In genomic region chr16:35251690-35252089, GRCm38 (mm10) we compare ENCODE assay signal across 17 mouse cellular contexts.
"Had no signal": no experiment of that assay in that cellular context is flagged by ENCODE, and none has a peak within 500 bp of the region (broad histone marks: within the 10 kb centered on the region; RNA-seq: fewer than 3 reads in every experiment).

No protein-coding gene starts in this region.

- H3K9me3 ChIP-seq: liver, embryonic 15.5 days; megakaryocyte, embryonic 14.5 days; midbrain, embryonic 12.5 days; neural tube, embryonic 12.5 days; stomach, embryonic 15.5 days had no signal

- H3K27ac ChIP-seq: liver, embryonic 15.5 days; macrophage; midbrain, embryonic 12.5 days; neural tube, embryonic 12.5 days; stomach, embryonic 15.5 days; stomach, postnatal 0 days had no signal

- H3K4me2 ChIP-seq: liver, embryonic 15.5 days; midbrain, embryonic 12.5 days; neural tube, embryonic 12.5 days; stomach, embryonic 15.5 days had no signal

- ATAC-seq: liver, postnatal 0 days; midbrain, embryonic 16.5 days had no signal

- H3K4me3 ChIP-seq: liver, embryonic 15.5 days; megakaryocyte, embryonic 14.5 days; midbrain, embryonic 12.5 days; neural tube, embryonic 12.5 days; stomach, embryonic 15.5 days had no signal

- H3K9ac ChIP-seq: liver, embryonic 15.5 days; liver, postnatal 0 days; midbrain, embryonic 12.5 days; neural tube, embryonic 12.5 days; stomach, embryonic 15.5 days had no signal

- H3K27me3 ChIP-seq: liver, embryonic 15.5 days; midbrain, embryonic 12.5 days; neural tube, embryonic 12.5 days; stomach, embryonic 15.5 days had no signal

- H3K36me3 ChIP-seq: liver, embryonic 15.5 days; midbrain, embryonic 12.5 days; neural tube, embryonic 12.5 days; stomach, embryonic 15.5 days had no signal

- DNase-seq: liver, postnatal 0 days; lung, adult 2 months; lung, postnatal 14 days; lung, postnatal 36 days; midbrain, embryonic 14.5 days; right cerebral cortex, postnatal 14 days; thymus, adult 2 months; thymus, postnatal 25 days; thymus, postnatal 4 days had no signal

- H3K4me1 ChIP-seq: liver, embryonic 15.5 days; stomach, embryonic 15.5 days had no signal
